Mouse (Mus musculus): ENCODE measurements at regions not wholly inside any gene's neighbourhood (a gene's known extent, or its start where the extent isn't known, plus 50 kb on each side); places are given as distances from the start of the nearest gene placed in this dataset.

DNA sequence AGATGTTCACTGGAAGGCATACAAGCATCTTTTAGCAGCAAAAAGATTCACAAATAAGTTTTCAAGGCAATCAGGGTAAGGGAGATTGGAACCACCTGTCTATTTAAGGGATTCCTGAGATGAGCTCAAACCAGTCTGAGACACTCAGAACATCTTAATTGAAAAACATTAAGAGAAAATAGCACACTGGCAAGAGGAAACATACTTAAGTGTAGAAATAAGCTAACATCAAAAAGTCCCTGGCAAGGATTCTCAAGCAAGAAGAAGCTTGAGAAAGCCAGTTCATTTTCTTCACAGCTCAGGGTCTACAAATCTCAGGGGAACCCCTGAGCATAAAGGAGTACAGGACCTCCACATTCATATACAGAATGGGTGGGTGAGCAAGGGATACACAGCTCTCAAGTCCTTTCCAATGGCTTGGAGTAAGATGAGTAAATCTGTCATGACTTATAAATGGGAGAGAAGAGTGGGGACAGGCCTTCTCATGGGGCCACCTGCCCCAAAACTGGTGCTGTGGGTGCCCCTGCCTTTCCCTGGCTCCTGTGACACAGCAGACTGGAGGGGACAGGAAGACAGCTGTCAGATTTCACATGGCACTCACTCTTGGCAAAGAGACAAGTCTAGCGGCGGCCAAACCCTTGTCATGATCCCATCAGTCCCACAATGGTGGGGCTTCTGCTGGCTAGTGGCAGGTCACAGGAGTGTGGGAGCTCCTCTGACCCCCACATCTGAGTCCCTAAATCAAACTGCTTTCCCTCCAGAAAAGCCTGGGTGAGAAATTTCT lies 436.6 kb downstream of the Meis1 start:
- Histone ChIP-seq H3K27me3 (ENCODE audit: control insufficient read depth, insufficient read depth, low read length) (no peaks in the 10 kb centered on the region), H3K9ac (ENCODE audit: low read depth, low read length) (no peak overlapping the region), H3K79me2 (replicated peaks; ENCODE audit: control insufficient read depth, insufficient read depth, low read length) (no peaks in the 10 kb centered on the region), H3K4me3 (no peak overlapping the region), H3K27ac (peak overlapping the region; percentile 38; the same call in 1 of the 2 replicates), H3K36me3 (ENCODE audit: control insufficient read depth, insufficient read depth, low read length) (peaks cover 5% of the 10 kb centered on the region; the same call in 1 of the 2 replicates), H3K4me1 (ENCODE audit: control insufficient read depth, insufficient read depth, low read length) (peaks cover 4% of the 10 kb centered on the region; the same call in 1 of the 2 replicates)
- DNase-seq = peak; percentile 44 to 57
- WGBS = 37% methylated on average over 2 of the region's 2 CpGs
- intact Hi-C loops (cut with DNase I) = loop anchor here (10.0 kb wide), 1 partner anchor 897 kb away; no protein-coding TSS in a partner anchor
- TF ChIP-seq CTCF (IDR thresholded peaks at IDR 0.05) (no peak), POLR2A (IDR thresholded peaks at IDR 0.05; ENCODE audit: insufficient read depth, low read depth, low read length) (no peak), EP300 (IDR thresholded peaks at IDR 0.05; ENCODE audit: insufficient read depth, low read depth, low read length) (no peak)

DNA sequence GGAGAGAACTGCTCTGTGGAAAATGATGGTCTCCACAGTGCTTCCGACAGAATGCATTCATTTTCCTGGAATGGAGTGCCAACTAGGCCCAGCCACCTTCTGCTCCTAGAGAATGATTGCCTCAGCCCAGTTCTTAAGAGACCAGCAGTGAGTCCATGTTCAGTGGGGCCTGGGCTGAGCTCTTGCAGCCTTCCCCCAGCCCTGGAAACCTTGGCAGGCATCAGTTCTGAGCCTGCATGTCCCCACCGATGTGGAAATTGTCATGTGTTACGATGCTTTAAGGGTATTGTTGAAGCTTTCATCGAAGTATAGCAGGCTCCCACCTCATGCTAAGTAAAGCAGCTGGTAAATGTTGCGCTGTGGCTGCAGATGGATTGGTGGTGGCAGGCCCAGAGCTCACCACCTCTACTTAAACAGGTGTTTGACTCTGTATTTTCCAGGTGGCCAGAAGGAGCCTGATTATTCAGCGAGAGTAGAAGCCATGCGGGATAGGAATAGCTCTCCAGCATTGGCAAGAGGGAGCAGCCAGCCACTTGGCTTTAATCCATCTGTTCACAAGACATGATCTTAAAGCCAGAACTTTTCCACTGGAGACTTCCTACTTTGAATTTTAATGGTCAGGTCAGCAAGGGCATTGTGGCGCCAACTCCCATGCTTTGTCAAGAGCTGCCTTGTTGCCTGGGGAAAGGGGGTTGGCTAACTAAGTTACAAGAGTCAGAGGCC lies 437.5 kb downstream of the Meis1 start:
- H3K9ac ChIP-seq (ENCODE audit: low read depth, low read length) = no peak overlapping the region
- 53% methylated on average over 8 of the region's 8 CpGs for WGBS
- H3K27me3 ChIP-seq (ENCODE audit: control insufficient read depth, insufficient read depth, low read length) = no peaks in the 10 kb centered on the region
- peaks cover 5% of the 10 kb centered on the region; the same call in 1 of the 2 replicates for H3K36me3 ChIP-seq (ENCODE audit: control insufficient read depth, insufficient read depth, low read length)
- intact Hi-C loops (cut with DNase I) = loop anchor here (10.0 kb wide), 1 partner anchor 896 kb away; no protein-coding TSS in a partner anchor
- H3K79me2 ChIP-seq (replicated peaks; ENCODE audit: control insufficient read depth, insufficient read depth, low read length) = no peaks in the 10 kb centered on the region
- TF ChIP-seq CTCF (IDR thresholded peaks at IDR 0.05) (no peak), EP300 (IDR thresholded peaks at IDR 0.05; ENCODE audit: insufficient read depth, low read depth, low read length) (no peak), POLR2A (IDR thresholded peaks at IDR 0.05; ENCODE audit: insufficient read depth, low read depth, low read length) (no peak)
- no peak overlapping the region for H3K4me3 ChIP-seq
- DNase-seq = peak; percentile 30 to 53
- H3K4me1 ChIP-seq (ENCODE audit: control insufficient read depth, insufficient read depth, low read length) = peaks cover 4% of the 10 kb centered on the region; the same call in 1 of the 2 replicates
- no peak overlapping the region for H3K27ac ChIP-seq

DNA sequence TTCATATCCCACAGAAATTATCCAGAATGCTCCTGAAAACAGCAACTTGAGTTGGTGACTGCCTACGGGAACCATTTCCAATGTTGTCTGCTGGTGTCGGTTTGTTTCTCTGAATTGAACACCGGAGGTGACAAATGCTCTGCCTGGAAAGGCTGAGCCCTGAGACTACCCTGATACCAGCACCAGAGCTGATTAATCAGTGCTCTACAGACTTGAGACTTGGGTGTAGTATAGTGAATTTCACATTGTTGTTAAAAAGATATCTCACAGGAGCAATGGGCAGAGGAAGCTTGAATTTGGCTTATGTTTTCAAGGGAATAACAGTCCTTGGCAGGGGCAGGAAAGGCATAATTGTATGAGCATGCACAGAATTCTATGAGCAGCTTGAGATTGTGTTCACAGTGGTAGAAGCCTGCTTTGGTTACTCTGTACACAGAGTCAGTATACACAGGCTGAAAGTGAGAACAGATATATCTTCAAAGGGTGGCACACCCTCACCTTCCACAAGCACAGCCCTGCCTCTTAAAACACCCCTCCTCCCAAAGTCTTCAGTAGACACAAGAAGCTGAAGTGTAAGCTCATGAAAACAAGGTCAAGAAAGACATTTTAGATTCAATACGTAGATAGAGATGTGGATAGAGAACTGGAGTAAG lies 447.1 kb downstream of the Meis1 start:
- no peak for DNase-seq
- Histone ChIP-seq H3K27ac (no peak overlapping the region), H3K36me3 (ENCODE audit: control insufficient read depth, insufficient read depth, low read length) (no peaks in the 10 kb centered on the region), H3K4me1 (ENCODE audit: control insufficient read depth, insufficient read depth, low read length) (no peaks in the 10 kb centered on the region), H3K27me3 (ENCODE audit: control insufficient read depth, insufficient read depth, low read length) (no peaks in the 10 kb centered on the region), H3K9ac (ENCODE audit: low read depth, low read length) (no peak overlapping the region), H3K4me3 (no peak overlapping the region), H3K79me2 (replicated peaks; ENCODE audit: control insufficient read depth, insufficient read depth, low read length) (no peaks in the 10 kb centered on the region)
- WGBS = 77% methylated on average over 4 of the region's 4 CpGs
- intact Hi-C loops (cut with DNase I) = no loop called here
- TF ChIP-seq CTCF (IDR thresholded peaks at IDR 0.05) (no peak), POLR2A (IDR thresholded peaks at IDR 0.05; ENCODE audit: insufficient read depth, low read depth, low read length) (no peak), EP300 (IDR thresholded peaks at IDR 0.05; ENCODE audit: insufficient read depth, low read depth, low read length) (no peak)

DNA sequence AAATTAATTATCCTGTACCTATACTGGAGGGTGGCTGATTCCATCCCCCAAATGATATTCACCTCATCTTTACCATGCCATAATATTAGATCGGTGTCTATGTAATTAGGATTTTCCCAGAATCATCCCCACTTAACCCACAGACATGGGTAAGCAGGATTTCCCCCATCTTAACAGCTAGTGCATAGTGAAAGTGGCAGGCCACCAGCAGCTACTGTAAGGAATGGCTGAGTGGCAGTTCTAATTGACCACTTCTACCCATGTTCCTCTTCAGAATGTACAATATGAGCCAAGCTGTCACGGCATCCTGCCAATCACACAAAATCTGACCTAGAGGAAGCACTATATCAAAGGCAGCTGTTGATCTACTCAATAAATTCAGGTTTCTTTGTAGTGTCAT lies 455.8 kb downstream of the Meis1 start:
- no peak overlapping the region for H3K4me3 ChIP-seq
- no peaks in the 10 kb centered on the region for H3K79me2 ChIP-seq (replicated peaks; ENCODE audit: control insufficient read depth, insufficient read depth, low read length)
- no peak overlapping the region for H3K27ac ChIP-seq
- no peaks in the 10 kb centered on the region for H3K4me1 ChIP-seq (ENCODE audit: control insufficient read depth, insufficient read depth, low read length)
- no peak for DNase-seq
- H3K36me3 ChIP-seq (ENCODE audit: control insufficient read depth, insufficient read depth, low read length) = no peaks in the 10 kb centered on the region
- 89% methylated on average over 2 of the region's 2 CpGs for WGBS
- H3K27me3 ChIP-seq (ENCODE audit: control insufficient read depth, insufficient read depth, low read length) = no peaks in the 10 kb centered on the region
- no peak for TF ChIP-seq EP300 (IDR thresholded peaks at IDR 0.05; ENCODE audit: insufficient read depth, low read depth, low read length)
- TF ChIP-seq CTCF (IDR thresholded peaks at IDR 0.05) = no peak
- no peak for TF ChIP-seq POLR2A (IDR thresholded peaks at IDR 0.05; ENCODE audit: insufficient read depth, low read depth, low read length)
- no peak overlapping the region for H3K9ac ChIP-seq (ENCODE audit: low read depth, low read length)
- intact Hi-C loops (cut with DNase I) = no loop called here

DNA sequence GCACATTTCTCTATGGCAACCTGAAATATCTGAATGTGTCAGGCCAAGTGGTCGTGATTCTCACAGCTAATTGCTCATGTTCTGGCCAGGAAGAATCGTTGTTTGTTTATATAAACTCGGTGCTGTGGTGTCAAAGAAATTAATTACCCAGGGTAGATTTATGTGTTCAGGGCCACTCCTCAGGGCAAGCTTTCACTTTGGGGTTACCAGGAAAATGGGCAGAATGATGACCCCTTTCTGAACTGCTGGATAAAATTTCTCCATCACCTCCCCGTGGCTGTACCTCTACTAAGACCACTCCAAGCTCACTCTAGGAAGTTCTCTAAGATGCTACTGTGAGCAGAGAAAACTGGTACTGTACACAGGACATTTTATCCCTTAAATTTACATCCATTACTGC lies 460.1 kb downstream of the Meis1 start:
- 47% methylated on average over 4 of the region's 4 CpGs for WGBS
- intact Hi-C loops (cut with DNase I) = no loop called here
- H3K9ac ChIP-seq (ENCODE audit: low read depth, low read length) = no peak overlapping the region
- H3K4me1 ChIP-seq (ENCODE audit: control insufficient read depth, insufficient read depth, low read length) = no peaks in the 10 kb centered on the region
- H3K79me2 ChIP-seq (replicated peaks; ENCODE audit: control insufficient read depth, insufficient read depth, low read length) = no peaks in the 10 kb centered on the region
- H3K36me3 ChIP-seq (ENCODE audit: control insufficient read depth, insufficient read depth, low read length) = no peaks in the 10 kb centered on the region
- DNase-seq = no peak
- TF ChIP-seq POLR2A (IDR thresholded peaks at IDR 0.05; ENCODE audit: insufficient read depth, low read depth, low read length) (no peak), EP300 (IDR thresholded peaks at IDR 0.05; ENCODE audit: insufficient read depth, low read depth, low read length) (no peak), CTCF (IDR thresholded peaks at IDR 0.05) (no peak)
- H3K27me3 ChIP-seq (ENCODE audit: control insufficient read depth, insufficient read depth, low read length) = no peaks in the 10 kb centered on the region
- H3K4me3 ChIP-seq = no peak overlapping the region
- H3K27ac ChIP-seq = no peak overlapping the region
